Mouse (Mus musculus): ENCODE results near the gene Tigd3.

- TF ChIP-seq MAX (IDR thresholded peaks at IDR 0.05; ENCODE audit: low read depth), result no peak
- no peak for TF ChIP-seq CEBPB (IDR thresholded peaks at IDR 0.05; ENCODE audit: insufficient read depth, poor library complexity, severe bottlenecking)
- TF ChIP-seq POLR2A (IDR thresholded peaks at IDR 0.05; ENCODE audit: insufficient read length, low read depth), result no peak
- no peak for TF ChIP-seq USF1 (IDR thresholded peaks at IDR 0.05; ENCODE audit: low read depth)
- no peak for TF ChIP-seq E2F4 (IDR thresholded peaks at IDR 0.05; ENCODE audit: insufficient read depth)
- TF ChIP-seq SRF (IDR thresholded peaks at IDR 0.05; ENCODE audit: control insufficient read depth, insufficient read length, low read depth), result no peak
Observed at GRCm38 (mm10) chr19:5935691-5936090, 41.7 kb upstream of the Tigd3 start.
